Mouse (Mus musculus) left cerebral cortex, postnatal 36 days (tissue): ENCODE results near the gene Sorbs2. TPM values are rescaled to one million over a fixed set of nuclear protein-coding genes. Genes with fewer than 3 reads are reported as not detected.

Experiments used
- DNase-seq, 2 experiments: peaks; one replicate each; pipeline ENCODE4 v3.0.0; 2021 to 2022; ENCODE audit warnings: low spot score in 2 of 2, mixed read lengths in 1 of 2
- intact Hi-C: fragments of 180-260 bp; cut with DNase I; formaldehyde crosslinking; loops from one replicate; pipeline ENCODE4 v1.15.1; 2025
- total RNA-seq, 2 experiments: library from RNA; stranded (reverse); gene quantifications; 2 replicates each; pipeline ENCODE4 v1.2.3; 2021

Sorbs2 gene
- total RNA-seq, 2 experiments from 2014 or later = 321 to 393 TPM

- intact Hi-C loops = no loop called here
These were observed 103.0 kb downstream of the Sorbs2 start for GRCm38 (mm10) chr8:45610426-45611215.

GRCm38 (mm10) chr8:45611320-45611719 lies 103.7 kb downstream of the Sorbs2 start:
- intact Hi-C loops = no loop called here
- no peak for DNase-seq

More at GRCm38 (mm10) chr8:45610426-45611215, 103.0 kb downstream of the Sorbs2 start:
- no peak for DNase-seq

GRCm38 (mm10) chr8:45614610-45615009 lies 107.0 kb downstream of the Sorbs2 start:
- intact Hi-C loops = no loop called here
- no peak for DNase-seq

GRCm38 (mm10) chr8:45615050-45615449 lies 107.5 kb downstream of the Sorbs2 start:
- intact Hi-C loops = no loop called here

DNA sequence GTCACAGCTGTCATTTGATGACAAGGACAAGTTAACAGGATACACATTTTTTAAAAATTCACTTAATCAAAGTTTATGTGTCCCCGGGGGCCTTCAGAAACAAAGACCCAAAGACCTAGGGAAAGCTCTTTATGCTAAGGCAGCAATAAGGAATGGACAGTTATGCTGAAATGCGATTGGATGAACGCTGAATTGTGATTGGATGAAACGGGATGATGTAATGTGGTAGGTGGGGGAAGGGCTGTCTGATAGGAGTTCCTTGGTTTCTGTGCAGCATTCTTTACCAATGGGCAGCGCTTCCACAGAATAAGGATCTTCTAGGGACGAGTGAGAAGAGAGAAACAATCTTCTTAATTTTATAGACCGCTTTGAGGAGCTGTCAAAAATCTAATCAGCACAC lies 108.0 kb downstream of the Sorbs2 start:
- no peak for DNase-seq
- intact Hi-C loops = no loop called here

More at GRCm38 (mm10) chr8:45615050-45615449, 107.5 kb downstream of the Sorbs2 start:
- no peak for DNase-seq

DNA sequence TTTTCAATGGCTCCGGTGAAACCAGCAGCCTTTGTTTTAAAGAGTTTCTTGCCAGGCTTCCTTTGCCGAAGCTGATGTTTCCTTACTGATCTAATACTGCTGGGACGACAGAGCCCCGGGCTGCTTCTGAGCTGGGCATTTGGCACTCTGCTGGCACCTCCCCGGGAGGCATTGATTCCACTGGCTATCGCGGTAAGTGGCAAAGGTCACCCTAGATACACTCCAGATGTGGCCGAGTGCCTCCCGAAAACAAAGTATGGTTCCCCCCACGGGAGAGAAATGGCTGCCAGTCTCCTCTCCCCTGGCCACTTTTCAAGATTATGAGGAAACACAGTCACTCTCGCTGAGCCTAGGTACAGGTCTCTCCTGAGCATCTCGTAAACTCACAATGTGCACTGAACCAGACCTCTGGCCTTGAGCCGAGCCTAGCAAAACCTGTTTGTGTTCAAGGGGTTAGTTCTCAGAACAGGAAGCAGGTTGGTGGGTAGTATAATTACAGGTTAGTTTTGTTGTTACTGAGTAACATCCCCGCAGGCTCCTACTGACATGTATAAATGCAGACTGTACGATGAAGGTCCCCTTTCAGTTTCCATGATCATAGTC lies 114.1 kb downstream of the Sorbs2 start:
- intact Hi-C loops = loop anchor here (10.0 kb wide), 1 partner anchor 153 kb away; no protein-coding TSS in a partner anchor
- DNase-seq = no peak

- no peak for DNase-seq
- intact Hi-C loops = loop anchor here (5.0 to 10.0 kb wide), 2 partner anchors 119 to 148 kb away; partner anchors contain the start of gene Sorbs2
These were observed 118.8 kb downstream of the Sorbs2 start for GRCm38 (mm10) chr8:45626406-45626805.

- intact Hi-C loops = loop anchor here (5.0 to 10.0 kb wide), 2 partner anchors 120 to 147 kb away; partner anchors contain the start of gene Sorbs2
- DNase-seq = peak; percentile 77 to 80
These were observed 120.0 kb downstream of the Sorbs2 start for GRCm38 (mm10) chr8:45627246-45628241.

GRCm38 (mm10) chr8:45628421-45629065 lies 121.0 kb downstream of the Sorbs2 start:
- intact Hi-C loops = loop anchor here (5.0 to 10.0 kb wide), 2 partner anchors 121 to 146 kb away; partner anchors contain the start of gene Sorbs2

GRCm38 (mm10) chr8:45629066-45629430 lies 121.5 kb downstream of the Sorbs2 start:
- no peak for DNase-seq
- intact Hi-C loops = loop anchor here (5.0 to 10.0 kb wide), 2 partner anchors 122 to 146 kb away; partner anchors contain the start of gene Sorbs2

More at GRCm38 (mm10) chr8:45628421-45629065, 121.0 kb downstream of the Sorbs2 start:
- DNase-seq = no peak

GRCm38 (mm10) chr8:45631023-45631422 lies 123.4 kb downstream of the Sorbs2 start:
- DNase-seq = no peak
- intact Hi-C loops = no loop called here

- intact Hi-C loops = no loop called here
- no peak for DNase-seq
These were observed 127.6 kb downstream of the Sorbs2 start for GRCm38 (mm10) chr8:45635155-45635554.

GRCm38 (mm10) chr8:45637745-45638144 lies 130.2 kb downstream of the Sorbs2 start:
- intact Hi-C loops = no loop called here
- DNase-seq = no peak

- no peak for DNase-seq
- intact Hi-C loops = no loop called here
These were observed 131.9 kb downstream of the Sorbs2 start for GRCm38 (mm10) chr8:45639444-45639843.

DNA sequence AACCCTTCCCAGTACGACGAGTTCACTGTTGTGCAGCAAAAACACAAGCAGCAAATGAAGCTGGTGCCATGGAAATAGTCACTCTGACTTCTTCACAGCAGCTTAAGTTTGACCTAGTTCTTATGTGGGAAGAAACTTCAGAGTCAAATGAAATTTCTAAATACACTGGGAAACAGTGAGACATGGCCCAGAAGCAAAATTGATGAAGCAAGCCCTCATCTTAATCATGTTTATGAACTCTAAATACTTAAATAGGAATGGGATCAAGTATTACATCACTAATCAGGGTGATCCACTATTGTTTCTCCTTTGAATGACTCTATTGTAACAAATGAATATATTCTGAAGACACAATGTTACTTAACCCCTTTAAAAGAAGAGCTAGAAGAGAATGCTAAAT lies 137.1 kb downstream of the Sorbs2 start:
- no peak for DNase-seq
- intact Hi-C loops = no loop called here

GRCm38 (mm10) chr8:45649063-45649462 lies 141.5 kb downstream of the Sorbs2 start:
- intact Hi-C loops = no loop called here

GRCm38 (mm10) chr8:45649966-45650365 lies 142.4 kb downstream of the Sorbs2 start:
- DNase-seq = no peak
- intact Hi-C loops = no loop called here

More at GRCm38 (mm10) chr8:45649063-45649462, 141.5 kb downstream of the Sorbs2 start:
- no peak for DNase-seq

DNA sequence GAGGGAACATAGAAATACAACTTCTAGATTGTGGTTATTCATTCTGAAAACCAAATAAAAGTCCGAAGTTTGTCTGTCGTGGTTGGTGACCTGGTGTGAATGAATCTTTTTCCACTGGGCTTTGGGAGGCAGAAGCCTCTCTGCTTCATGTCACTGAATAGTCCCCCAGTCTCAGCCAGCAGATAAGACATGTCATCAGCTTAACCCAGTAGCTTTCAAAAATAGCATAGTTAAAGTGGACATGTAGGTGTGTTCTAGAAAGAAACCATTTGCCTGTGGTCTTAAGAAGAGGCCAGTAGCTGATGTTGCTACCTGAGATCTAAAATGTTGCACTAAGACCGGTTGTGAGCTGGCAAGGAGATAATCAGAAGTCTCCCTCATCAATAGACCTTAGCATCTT lies 150.4 kb downstream of the Sorbs2 start:
- DNase-seq = no peak
- intact Hi-C loops = no loop called here
